Mouse (Mus musculus): ENCODE results near the gene Abca15.
"Not testable (repeated sequence)": the region's sequence is repeated elsewhere in the genome, so short reads cannot be mapped to it uniquely, and the experiment has no call there.

Abca15 gene

GRCm38 (mm10) chr7:120328087-120328793 lies at the start of gene Abca15:
TSS of gene Abca15 (plus strand) at chr7:120328670.
- no peak for DNase-seq (ENCODE audit: low spot score)

GRCm38 (mm10) chr7:120285286-120285685 lies 43.2 kb upstream of the Abca15 start:
- DNase-seq (ENCODE audit: low spot score), result no peak

- DNase-seq (ENCODE audit: low spot score), result no peak
These were observed 12.4 kb upstream of the Abca15 start for GRCm38 (mm10) chr7:120316086-120316485.

DNA sequence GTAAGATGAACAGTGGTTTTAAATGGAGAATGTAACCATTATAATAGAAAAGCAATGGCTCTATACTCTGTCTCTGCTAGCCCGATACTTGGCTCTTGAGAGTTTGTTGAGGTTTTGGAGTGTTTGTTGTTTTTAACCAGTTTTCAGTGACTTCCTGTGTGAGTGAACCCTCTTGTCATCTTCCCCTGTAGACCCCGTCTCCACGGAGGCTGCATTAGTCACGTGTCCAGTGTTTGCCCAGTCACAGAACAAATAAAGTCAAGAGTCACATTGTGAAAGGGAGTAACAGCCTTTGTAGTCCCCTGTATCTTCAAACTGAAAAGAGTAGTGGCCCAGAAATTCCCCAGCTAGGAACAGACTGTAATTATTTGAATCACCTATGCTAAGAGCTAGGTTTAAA lies 5.5 kb upstream of the Abca15 start:
- no peak for DNase-seq (ENCODE audit: low spot score)

GRCm38 (mm10) chr7:120325911-120326310 lies 2.6 kb upstream of the Abca15 start:
- DNase-seq (ENCODE audit: low spot score), result not testable (repeated sequence)

- DNase-seq (ENCODE audit: low spot score), result no peak
These were observed 1.0 kb upstream of the Abca15 start for GRCm38 (mm10) chr7:120327220-120328073.

GRCm38 (mm10) chr7:120361159-120361558 lies 32.7 kb downstream of the Abca15 start:
- DNase-seq (ENCODE audit: low spot score), result no peak

DNA sequence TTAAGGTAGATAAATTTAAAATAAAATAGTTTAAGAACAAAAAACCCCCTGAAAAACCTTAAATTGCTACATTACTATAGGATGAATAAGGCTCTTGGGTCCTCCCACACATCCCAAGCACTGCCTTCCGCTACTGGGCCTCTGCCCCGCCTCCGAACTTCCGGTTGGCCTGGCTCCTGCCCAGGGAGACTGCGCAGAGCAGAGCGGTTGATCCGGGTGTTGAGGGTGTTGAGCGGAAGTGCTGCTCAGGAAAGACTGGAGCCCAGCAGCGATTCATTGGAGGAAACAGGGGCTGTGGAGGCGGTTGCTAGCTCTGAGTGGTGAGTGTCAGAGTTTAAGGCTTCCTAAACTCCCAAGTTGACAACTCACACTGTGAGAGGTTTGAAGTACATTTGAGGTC lies 81.0 kb downstream of the Abca15 start, which contains the start of gene Abca16:
Gene Abca16, plus strand, starts transcription at position 201 of the 400 bp plus-strand sequence.
- no peak for DNase-seq (ENCODE audit: low spot score)

DNA sequence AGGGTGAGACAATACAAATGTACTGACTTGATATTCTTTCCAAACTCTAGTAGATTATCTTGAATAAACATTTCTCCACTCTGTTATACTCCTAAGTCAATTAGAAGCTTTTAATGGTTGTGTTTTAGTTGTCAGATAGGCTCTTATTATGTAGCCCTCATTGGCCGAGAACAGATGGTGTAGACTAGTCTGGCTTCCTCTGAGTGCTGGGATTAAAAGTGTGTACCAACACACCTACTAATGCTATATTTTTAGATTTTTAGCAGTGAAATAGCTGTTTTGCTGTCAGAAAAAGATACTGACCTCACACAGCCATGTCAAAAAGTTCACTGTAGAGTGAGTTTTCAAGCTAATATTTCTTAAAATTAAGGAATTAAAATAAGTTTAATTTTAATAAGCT lies 83.9 kb downstream of the Abca15 start:
- no peak for DNase-seq (ENCODE audit: low spot score)

- DNase-seq (ENCODE audit: low spot score), result no peak
These were observed 98.2 kb downstream of the Abca15 start for GRCm38 (mm10) chr7:120426625-120427024.

GRCm38 (mm10) chr7:120431464-120431863 lies 103.0 kb downstream of the Abca15 start:
- no peak for DNase-seq (ENCODE audit: low spot score)
